Mouse (Mus musculus): ENCODE data around the gene Gm14443. TPM values are rescaled to one million over a fixed set of nuclear protein-coding genes. Genes with fewer than 3 reads are reported as not detected.
"Not testable (repeated sequence)": the region's sequence is repeated elsewhere in the genome, so short reads cannot be mapped to it uniquely, and the experiment has no call there.

The Gm14443 gene
- 1 to 10 TPM in 1 of 4 experiments, under 1 TPM in 3; 0.73 to 1.3 (median 0.85) TPM for total RNA-seq (2022)

- DNase-seq (ENCODE audit: low spot score in 2 of 2): not testable (repeated sequence)
These were observed at the start of gene Gm14443 for GRCm38 (mm10) chr2:175175401-175176180. Gm14443 (minus strand) TSS chr2:175175871.

- DNase-seq (ENCODE audit: low spot score in 2 of 2): not testable (repeated sequence)
These were observed 31.1 kb upstream of the Gm14443 start, which contains the start of gene Gm14391 for GRCm38 (mm10) chr2:175206732-175207131. Gm14391 (minus strand) TSS chr2:175206917.

DNA sequence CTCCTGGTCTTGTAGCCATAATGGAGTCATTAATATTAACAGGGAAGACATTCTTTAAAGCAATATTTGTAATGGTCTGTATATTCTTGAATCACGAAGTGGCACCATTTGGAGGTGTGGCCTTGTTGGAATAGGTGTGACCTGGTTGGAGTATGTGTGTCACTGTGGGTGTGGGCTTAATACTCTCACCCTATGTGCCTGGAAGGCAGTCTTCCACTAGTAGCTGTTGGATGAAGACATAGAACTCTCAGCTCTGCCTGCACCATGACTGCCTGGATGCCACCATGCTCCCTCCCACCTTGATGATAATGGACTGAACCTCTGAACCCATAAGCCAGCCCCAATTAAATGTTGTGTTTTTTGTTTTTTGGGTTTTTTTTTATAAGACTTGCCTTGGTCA is 3.3 kb upstream of the Gm14443 start:
- DNase-seq (ENCODE audit: low spot score in 2 of 2): not testable (repeated sequence)

DNA sequence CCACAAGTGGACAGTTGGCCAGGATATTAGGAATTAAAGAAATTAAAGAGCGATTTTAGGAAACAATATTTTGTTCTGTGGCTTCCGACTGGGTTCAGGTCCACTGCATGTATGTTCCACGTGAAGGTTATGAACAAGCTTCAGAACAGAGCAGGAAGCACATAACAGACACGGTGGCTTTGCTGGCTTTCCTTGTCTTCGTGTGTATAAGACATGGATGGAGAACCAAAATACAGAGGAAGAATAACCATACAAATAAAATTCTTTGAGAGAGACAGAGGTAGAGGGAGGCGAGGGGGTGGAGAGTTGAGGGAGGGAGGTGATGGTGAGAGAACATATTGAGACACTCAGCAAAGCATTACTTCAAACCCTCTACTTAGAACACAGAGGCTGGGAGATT is 641 bp upstream of the Gm14443 start:
- DNase-seq (ENCODE audit: low spot score in 2 of 2): no peak

DNA sequence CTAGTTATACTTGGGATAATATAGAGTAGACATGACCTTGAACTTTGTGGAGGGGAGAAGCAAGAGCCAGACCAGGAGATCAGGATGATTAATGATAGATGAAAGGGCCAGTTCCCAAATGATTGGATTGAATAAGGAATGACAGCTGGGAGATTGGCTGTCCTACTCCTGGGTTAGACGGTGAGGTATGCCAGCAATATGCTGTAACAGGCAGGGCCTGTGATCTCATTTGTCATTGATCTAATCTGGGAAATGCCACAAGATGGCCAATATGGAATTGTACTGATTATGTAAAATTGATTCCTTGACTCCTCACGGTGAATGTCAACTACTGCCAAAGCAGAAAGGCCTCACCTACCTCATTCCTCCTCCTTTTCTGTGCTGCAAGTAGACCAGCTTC is 1.6 kb downstream of the Gm14443 start:
- not testable (repeated sequence) for DNase-seq (ENCODE audit: low spot score in 2 of 2)

DNA sequence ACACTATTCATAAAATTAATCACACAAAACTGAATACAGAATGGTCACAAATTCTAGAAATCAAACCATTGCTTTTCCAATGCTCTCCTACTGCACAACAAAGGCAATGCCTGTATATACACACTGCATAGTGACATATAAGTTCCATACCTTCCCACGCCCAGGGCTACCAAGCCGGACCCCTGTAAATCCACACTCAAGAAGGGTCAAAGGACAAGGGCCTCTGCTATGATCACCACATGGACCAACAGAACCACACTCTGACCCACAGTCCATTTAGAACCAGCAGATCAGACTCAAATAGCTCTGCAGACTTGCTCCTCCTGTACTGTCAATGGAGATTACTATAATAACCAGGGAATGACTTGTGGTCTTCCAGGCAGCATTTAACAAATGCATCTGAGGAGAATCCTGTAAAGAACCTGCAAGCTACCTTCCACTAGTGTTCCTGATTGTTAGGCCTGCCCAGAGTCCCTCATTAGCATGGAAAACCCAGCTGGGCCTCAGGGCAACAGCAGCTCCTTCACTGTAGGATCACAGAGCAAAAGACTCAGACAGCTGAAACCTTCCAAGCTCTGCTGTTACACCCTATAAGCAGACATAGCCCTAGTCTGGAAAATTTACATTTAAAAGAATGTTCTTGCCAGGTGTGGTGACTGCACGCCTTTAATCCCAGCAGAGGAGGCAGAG is 2.6 kb downstream of the Gm14443 start:
- DNase-seq (ENCODE audit: low spot score in 2 of 2): not testable (repeated sequence)

- no peak for DNase-seq (ENCODE audit: low spot score in 2 of 2)
These were observed 3.5 kb downstream of the Gm14443 start for GRCm38 (mm10) chr2:175172123-175172522.

DNA sequence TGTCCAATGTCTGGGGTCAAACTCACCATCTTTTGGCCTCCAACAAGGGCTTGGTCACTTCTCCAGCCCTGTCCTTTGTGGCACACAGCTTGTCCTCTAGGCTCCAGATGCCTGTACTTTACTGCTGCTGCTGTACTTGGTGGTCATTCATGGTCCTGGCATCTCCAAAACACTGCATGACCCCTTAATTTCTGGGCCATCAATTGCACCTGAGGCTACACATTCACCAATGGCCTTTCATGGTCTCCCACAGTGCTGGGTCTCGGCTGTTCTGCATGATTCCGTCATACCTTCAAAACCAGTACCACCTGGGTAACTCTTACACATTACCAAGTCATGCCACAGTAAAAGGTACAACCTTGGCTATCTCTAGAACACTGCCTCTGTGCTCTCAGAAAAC is 8.8 kb downstream of the Gm14443 start:
- not testable (repeated sequence) for DNase-seq (ENCODE audit: low spot score in 2 of 2)

- not testable (repeated sequence) for DNase-seq (ENCODE audit: low spot score in 2 of 2)
These were observed 10.6 kb downstream of the Gm14443 start for GRCm38 (mm10) chr2:175165110-175165509.

DNA sequence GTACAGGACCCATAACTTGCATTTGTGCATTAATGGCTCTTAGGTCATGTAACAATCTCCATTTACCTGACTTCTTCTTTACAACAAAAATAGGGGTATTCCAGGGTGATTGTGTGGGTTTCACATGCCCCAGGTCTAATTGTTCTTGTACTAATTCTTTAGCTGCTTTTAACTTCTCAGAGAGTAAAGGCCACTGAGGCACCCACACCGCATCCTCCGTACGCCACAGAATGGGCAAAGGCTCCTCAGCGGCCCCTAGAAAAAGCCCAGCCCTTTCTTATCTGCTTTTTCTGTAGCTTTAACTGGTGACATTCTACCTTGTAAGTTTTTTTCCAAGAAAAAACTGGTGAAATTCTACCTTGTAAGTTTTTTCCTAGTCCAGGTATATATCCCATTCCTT is 14.2 kb downstream of the Gm14443 start:
- DNase-seq (ENCODE audit: low spot score in 2 of 2): not testable (repeated sequence)

GRCm38 (mm10) chr2:175158642-175159041 is 17.0 kb downstream of the Gm14443 start:
- no peak for DNase-seq (ENCODE audit: low spot score in 2 of 2)

DNA sequence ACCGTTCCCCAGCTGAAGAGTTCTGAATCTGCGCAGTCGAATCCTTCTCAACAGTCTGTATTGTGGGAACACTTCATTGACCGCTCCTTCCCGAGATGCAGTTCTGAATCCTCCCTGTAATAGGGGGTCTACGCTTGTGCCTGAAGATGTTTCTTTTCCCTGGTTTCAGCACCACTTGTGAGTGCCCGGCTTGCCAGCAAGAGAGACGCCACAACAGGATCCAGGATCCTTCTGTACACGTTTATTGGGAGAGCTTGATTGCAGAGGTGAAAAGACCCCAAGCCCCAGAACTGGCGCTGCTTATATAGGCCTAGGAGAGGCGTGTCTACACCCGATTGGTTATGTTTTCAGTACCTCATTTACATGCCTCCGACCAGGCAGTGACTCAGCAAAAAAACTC is 19.0 kb downstream of the Gm14443 start:
- no peak for DNase-seq (ENCODE audit: low spot score in 2 of 2)

DNA sequence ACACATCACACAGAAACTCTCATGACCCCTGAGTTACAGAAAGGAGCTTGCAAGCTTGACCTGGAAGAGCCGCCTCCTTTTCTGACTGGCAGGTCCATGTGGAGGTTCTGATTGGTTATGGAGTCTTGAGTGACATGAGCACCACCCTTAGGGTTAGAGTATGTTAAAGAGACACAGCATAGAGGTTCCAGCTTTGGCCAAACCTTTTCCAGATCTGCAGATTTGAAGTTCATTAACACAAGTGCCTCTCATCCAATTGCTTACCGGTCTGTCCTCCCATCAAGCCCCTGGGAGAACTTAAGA is 33.7 kb downstream of the Gm14443 start, which contains the start of gene Gm14399:
Gene Gm14399 (minus strand): TSS at position 20 of the 303 bp plus-strand sequence.
- not testable (repeated sequence) for DNase-seq (ENCODE audit: low spot score in 2 of 2)

DNA sequence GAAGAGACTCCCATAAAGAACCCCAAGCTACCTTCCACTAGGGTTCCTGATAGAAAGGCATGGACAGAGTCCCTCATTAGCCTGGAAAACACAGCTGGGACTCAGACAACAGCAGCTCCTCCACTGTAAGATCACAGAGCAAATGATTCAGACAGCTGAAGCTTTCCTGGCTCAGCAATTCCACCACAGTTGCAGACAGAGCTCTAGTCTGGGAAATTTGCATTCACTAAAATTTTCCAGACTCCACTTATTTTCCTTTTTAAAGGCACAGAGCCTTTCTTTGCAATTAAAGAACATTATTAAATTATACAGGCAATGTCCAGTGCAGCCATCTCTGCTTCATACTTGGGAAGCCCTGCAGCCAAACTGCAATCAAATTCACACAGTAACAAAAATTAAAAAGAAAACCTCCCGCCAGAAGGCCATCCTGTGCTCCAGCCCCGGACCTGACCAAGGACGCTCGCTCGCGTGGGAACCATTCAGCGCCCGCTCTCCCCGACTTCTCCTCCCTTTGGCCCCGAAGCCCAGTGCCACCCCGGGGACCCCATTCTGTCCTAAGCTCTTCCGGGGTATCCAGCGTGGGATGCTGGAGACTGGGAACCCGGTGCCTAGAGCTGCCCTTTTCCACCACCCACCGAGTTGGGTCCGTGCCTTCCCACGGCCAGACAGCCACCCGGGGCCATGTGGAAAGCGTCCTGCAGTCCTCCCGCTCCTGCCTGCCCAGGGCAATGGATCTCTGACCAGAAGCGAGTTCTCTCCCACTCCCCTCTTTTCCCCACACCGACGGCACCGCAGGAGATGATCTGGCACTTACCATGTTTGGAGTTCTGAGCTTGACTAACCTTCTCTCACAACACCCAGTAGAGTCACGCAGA is 34.3 kb downstream of the Gm14443 start:
- DNase-seq (ENCODE audit: low spot score in 2 of 2): not testable (repeated sequence)

GRCm38 (mm10) chr2:175140624-175141023 is 35.0 kb downstream of the Gm14443 start:
- not testable (repeated sequence) for DNase-seq (ENCODE audit: low spot score in 2 of 2)

Other genes with a start within 250 kb of the Gm14443 start
- gene Gm14444, start 165.6 kb downstream of the Gm14443 start, total RNA-seq (2022): under 1 TPM in 2 of 4 experiments, not detected in 2; 0.54 to 0.87 TPM
- gene Gm14393, start 108.1 kb downstream of the Gm14443 start, total RNA-seq (2022): under 1 TPM; 0.65 to 0.87 (median 0.75) TPM
- gene Gm14399, start 33.9 kb downstream of the Gm14443 start, total RNA-seq (2022): 1 to 10 TPM; 5.7 to 6.8 (median 6.2) TPM
- 10 to 100 TPM; 52.7 to 71.4 (median 55.5) TPM for gene Gm14391, start 31.0 kb upstream of the Gm14443 start, total RNA-seq (2022)
- gene Gm14440, start 99.3 kb upstream of the Gm14443 start, total RNA-seq (2022): 1 to 10 TPM; 3.2 to 9.2 (median 3.8) TPM
- gene Gm4631, start 162.3 kb upstream of the Gm14443 start, total RNA-seq (2022): 10 to 100 TPM; 37.8 to 50.2 (median 42.1) TPM
- gene Zfp968, start 196.6 kb upstream of the Gm14443 start, total RNA-seq (2022): 1 to 10 TPM; 5.8 to 7.2 (median 6.2) TPM

Data from gastrocnemius, adult 8-10 months (tissue).